Comparison of ENCODE assay signal across 9 mouse cellular contexts in genomic region chr3:154570786-154571185, GRCm38 (mm10). TPM values are rescaled to one million over a fixed set of nuclear protein-coding genes. Genes with fewer than 3 reads are reported as not detected.
A peak's percentile ranks its signal among the peaks of the same experiment; 100 is the strongest.
DNase-seq lines count a peak whose midpoint lies in the region; ATAC-seq and TF ChIP-seq lines count a peak whose summit lies in the region.
"Had no signal": no experiment of that assay in that cellular context is flagged by ENCODE, and none has a peak within 500 bp of the region (broad histone marks: within the 10 kb centered on the region; RNA-seq: fewer than 3 reads in every experiment).

No protein-coding gene starts in this region.

- peak; percentile 89 for DNase-seq in heart, adult 11 months
- no peak for DNase-seq in heart, adult 8-10 months (ENCODE audit: low spot score)
- peak; percentile 45 for DNase-seq in embryo, embryonic 10.5 days (ENCODE audit: low spot score)
- DNase-seq in midbrain, embryonic 11.5 days (ENCODE audit: low spot score, missing footprints): peak; percentile 92
- no peak for DNase-seq in cerebellum, adult 2 months
- no peak for DNase-seq in adrenal gland, postnatal 14 days

- H3K4me2 ChIP-seq in heart, embryonic 16.5 days (ENCODE audit: low read depth, low read length): peak overlapping the region; percentile 64
- peak overlapping the region; percentile 33 for H3K4me2 ChIP-seq in midbrain, embryonic 11.5 days

- H3K27me3 ChIP-seq in heart, embryonic 16.5 days (ENCODE audit: control insufficient read depth, insufficient read depth, low read length): peaks cover 14% of the 10 kb centered on the region
- peaks cover 3% of the 10 kb centered on the region; the same call in 1 of the 2 replicates for H3K27me3 ChIP-seq in midbrain, embryonic 11.5 days (ENCODE audit: control insufficient read depth, insufficient read depth, low read length)
- H3K27me3 ChIP-seq in cerebellum, adult 2 months (ENCODE audit: control insufficient read depth, insufficient read depth, low read length): no peaks in the 10 kb centered on the region; the same call in 1 of the 2 replicates

- no peaks in the 10 kb centered on the region for H3K9me3 ChIP-seq in heart, embryonic 16.5 days (replicated peaks; ENCODE audit: control insufficient read depth, low read length)
- no peaks in the 10 kb centered on the region for H3K9me3 ChIP-seq in midbrain, embryonic 11.5 days (ENCODE audit: control insufficient read depth, low read length)

- H3K36me3 ChIP-seq in heart, embryonic 16.5 days (ENCODE audit: control insufficient read depth, insufficient read depth): no peaks in the 10 kb centered on the region
- no peaks in the 10 kb centered on the region for H3K36me3 ChIP-seq in midbrain, embryonic 11.5 days (ENCODE audit: control insufficient read depth, insufficient read depth, low read length)

- no peak overlapping the region for H3K27ac ChIP-seq in heart, embryonic 16.5 days (ENCODE audit: low read length)
- H3K27ac ChIP-seq in midbrain, embryonic 11.5 days (ENCODE audit: low read depth, low read length): no peak overlapping the region
- H3K27ac ChIP-seq in cerebellum, adult 2 months (ENCODE audit: insufficient read depth, low read length): no peak overlapping the region
- H3K27ac ChIP-seq: liver, embryonic 14.5 days had no signal

- WGBS in heart, embryonic 16.5 days: 4% methylated on average over 12 of the region's 12 CpGs
- 6% methylated on average over 12 of the region's 12 CpGs for WGBS in midbrain, embryonic 11.5 days
- WGBS in cerebellum, adult 2 months: 4% methylated on average over 12 of the region's 12 CpGs

- H3K4me1 ChIP-seq in heart, embryonic 16.5 days (ENCODE audit: control insufficient read depth, insufficient read depth, low read length): peaks cover 2% of the 10 kb centered on the region; the same call in 1 of the 2 replicates
- H3K4me1 ChIP-seq in midbrain, embryonic 11.5 days (ENCODE audit: control insufficient read depth, insufficient read depth, low read length): peaks cover 6% of the 10 kb centered on the region; the same call in 1 of the 2 replicates
- H3K4me1 ChIP-seq in cerebellum, adult 2 months (ENCODE audit: control insufficient read depth, insufficient read depth, low read length): no peaks in the 10 kb centered on the region

- H3K9ac ChIP-seq in heart, embryonic 16.5 days (ENCODE audit: low read length): peak overlapping the region; percentile 35; the same call in 1 of the 2 replicates
- no peak overlapping the region for H3K9ac ChIP-seq in midbrain, embryonic 11.5 days (ENCODE audit: low read length)
- H3K9ac ChIP-seq: liver, embryonic 14.5 days had no signal

- ATAC-seq in heart, embryonic 16.5 days (replicated peaks; ENCODE audit: extremely low read depth, insufficient read depth, low FRiP score): no peak
- no peak for ATAC-seq in midbrain, embryonic 11.5 days (ENCODE audit: low FRiP score)
- no peak for ATAC-seq in monocyte, adult 5-6 weeks (replicated peaks; ENCODE audit: insufficient number of reproducible peaks, low FRiP score, low TSS enrichment, poor library complexity, severe bottlenecking)

- no peak for TF ChIP-seq CTCF in cerebellum, adult 2 months (IDR thresholded peaks at IDR 0.05; ENCODE audit: borderline replicate concordance, insufficient read depth, low read depth, low read length)

- no peak for TF ChIP-seq POLR2A in cerebellum, adult 2 months (IDR thresholded peaks at IDR 0.05; ENCODE audit: borderline replicate concordance, insufficient read depth, low read length)

- H3K4me3 ChIP-seq in heart, embryonic 16.5 days (ENCODE audit: low read length): peak overlapping the region; percentile 42
- no peak overlapping the region for H3K4me3 ChIP-seq in midbrain, embryonic 11.5 days (ENCODE audit: low read depth, low read length)
- no peak overlapping the region for H3K4me3 ChIP-seq in cerebellum, adult 2 months (replicated peaks; ENCODE audit: insufficient read depth, low read depth, low read length)

RNA-seq across cellular contexts. Expression of gene Cryz, which starts 25.7 kb away (rescaled TPM):
- 10 to 100 TPM; 14.7 to 20.0 (median 16.6) TPM for total RNA-seq in heart, adult 8-10 months (2022)
- polyA plus RNA-seq in heart, embryonic 16.5 days (2015; fragmentation: Nextera tagmentation; extraction: Ambion mirVana): 9.3 and 10.2 TPM in 2 replicates
- 18.6 and 21.2 TPM in 2 replicates for polyA plus RNA-seq in midbrain, embryonic 11.5 days (2014; fragmentation: Nextera tagmentation; extraction: Ambion mirVana)
- total RNA-seq in monocyte, adult 5-6 weeks (2017): 0.67 to 3.1 TPM (median 1.8 TPM) in 3 replicates
- 12.9 and 17.1 TPM in 2 replicates for polyA plus RNA-seq in cerebellum, adult 2 months (2012; rRNA removed)
- 22.0 and 29.3 TPM in 2 replicates for total RNA-seq in adrenal gland, postnatal 14 days (2021)

RNA-seq across cellular contexts. Expression of gene Tyw3, which starts 26.1 kb away (rescaled TPM):
- 1 to 10 TPM; 3.3 to 5.0 (median 4.0) TPM for total RNA-seq in heart, adult 8-10 months (2022)
- 6.8 and 10.3 TPM in 2 replicates for polyA plus RNA-seq in heart, embryonic 16.5 days (2015; fragmentation: Nextera tagmentation; extraction: Ambion mirVana)
- polyA plus RNA-seq in midbrain, embryonic 11.5 days (2014; fragmentation: Nextera tagmentation; extraction: Ambion mirVana): 18.4 and 19.0 TPM in 2 replicates
- 0.86 to 3.5 TPM (median 2.7 TPM) in 3 replicates for total RNA-seq in monocyte, adult 5-6 weeks (2017)
- 21.6 and 26.4 TPM in 2 replicates for polyA plus RNA-seq in cerebellum, adult 2 months (2012; rRNA removed)
- total RNA-seq in adrenal gland, postnatal 14 days (2021): 7.2 and 9.1 TPM in 2 replicates

Comparison
In these comparisons a context has a peak if more than half of its experiments do, and no peak if none do; other contexts are left out.
1. DNase-seq: peak in heart, adult 11 months (single experiment), embryo, embryonic 10.5 days (single experiment) and midbrain, embryonic 11.5 days (single experiment); none in heart, adult 8-10 months (single experiment), cerebellum, adult 2 months (0 of 2) and adrenal gland, postnatal 14 days (single experiment).